Mouse (Mus musculus) midbrain, embryonic 15.5 days (tissue): ENCODE data around the gene Fgd3. TPM values are rescaled to one million over a fixed set of nuclear protein-coding genes. Genes with fewer than 3 reads are reported as not detected.

Experiments used
- ATAC-seq: fragments of 200-750 bp; cut with Nextera tagmentation; replicated peaks from 2 replicates; pipeline ENCODE4 v1.8.0; 2017; ENCODE audit warnings: moderate TSS enrichment
- H3K27ac ChIP-seq: fragments of 300-500 bp; sonication (generic); 2 replicates; pipeline ENCODE4 v1.5.1; 2015; ENCODE audit warnings: mild to moderate bottlenecking, inconsistent platforms
- H3K27me3 ChIP-seq: fragments of 300-500 bp; sonication (generic); replicated peaks from 2 replicates; pipeline ENCODE4 v1.6.1; 2015; ENCODE audit warnings: inconsistent platforms
- H3K36me3 ChIP-seq: fragments of 300-500 bp; sonication (generic); replicated peaks from 2 replicates; pipeline ENCODE4 v1.6.1; 2015; ENCODE audit warnings: inconsistent platforms
- H3K4me1 ChIP-seq: fragments of 300-500 bp; sonication (generic); 2 replicates; pipeline ENCODE4 v1.6.1; 2015; ENCODE audit warnings: inconsistent platforms
- H3K4me2 ChIP-seq: fragments of 300-500 bp; sonication (generic); 2 replicates; pipeline ENCODE4 v1.6.1; 2015; ENCODE audit warnings: inconsistent platforms, mild to moderate bottlenecking, moderate library complexity
- H3K4me3 ChIP-seq: fragments of 300-500 bp; sonication (generic); 2 replicates; pipeline ENCODE4 v1.5.1; 2015; ENCODE audit warnings: mild to moderate bottlenecking, inconsistent platforms
- H3K9ac ChIP-seq: fragments of 300-500 bp; sonication (generic); 2 replicates; pipeline ENCODE4 v1.6.1; 2015; ENCODE audit warnings: mild to moderate bottlenecking, inconsistent platforms
- H3K9me3 ChIP-seq: fragments of 300-500 bp; sonication (generic); 2 replicates; pipeline ENCODE4 v1.6.1; 2016; ENCODE audit warnings: inconsistent platforms
- WGBS: fragments of 180-500 bp; shearing (Covaris S2); methylation state at CpG from one replicate; pipeline ENCODE4 v1.1.7; 2015; ENCODE audit warnings: mixed read lengths; 5-methylcytosine and 5-hydroxymethylcytosine counted together
- polyA plus RNA-seq: library from polyadenylated mRNA; unstranded; fragments of >200 nt; fragmentation: Nextera tagmentation; extraction: Ambion mirVana; gene quantifications from 2 replicates; pipeline ENCODE4 v1.2.1, GENCODE M21; 2015

Gene Fgd3
- polyA plus RNA-seq, 1 experiment from 2014 or later: 3.1 TPM

GRCm38 (mm10) chr13:49237617-49238016, 82.5 kb downstream of the Fgd3 start:
- Histone ChIP-seq H3K27ac (no peak overlapping the region), H3K4me1 (no peaks in the 10 kb centered on the region), H3K36me3 (no peaks in the 10 kb centered on the region), H3K9me3 (no peaks in the 10 kb centered on the region), H3K27me3 (no peaks in the 10 kb centered on the region), H3K4me3 (no peak overlapping the region), H3K4me2 (no peak overlapping the region), H3K9ac (no peak overlapping the region)
- ATAC-seq: no peak
- 90% methylated on average over 8 of the region's 8 CpGs for WGBS

GRCm38 (mm10) chr13:49234711-49235110, 85.4 kb downstream of the Fgd3 start:
- H3K4me3 ChIP-seq: no peak overlapping the region
- H3K27me3 ChIP-seq: no peaks in the 10 kb centered on the region
- H3K9ac ChIP-seq: no peak overlapping the region
- no peak overlapping the region for H3K4me2 ChIP-seq
- H3K4me1 ChIP-seq: no peaks in the 10 kb centered on the region
- 94% methylated on average over 4 of the region's 4 CpGs for WGBS
- H3K36me3 ChIP-seq: no peaks in the 10 kb centered on the region
- no peak for ATAC-seq
- H3K27ac ChIP-seq: no peak overlapping the region
- H3K9me3 ChIP-seq: no peaks in the 10 kb centered on the region

GRCm38 (mm10) chr13:49233792-49234572, 86.1 kb downstream of the Fgd3 start:
- H3K4me2 ChIP-seq: no peak overlapping the region
- WGBS: 80% methylated on average over 8 of the region's 8 CpGs
- H3K27ac ChIP-seq: no peak overlapping the region
- no peak overlapping the region for H3K9ac ChIP-seq
- H3K9me3 ChIP-seq: no peaks in the 10 kb centered on the region
- H3K4me3 ChIP-seq: no peak overlapping the region
- H3K4me1 ChIP-seq: no peaks in the 10 kb centered on the region
- ATAC-seq: no peak
- H3K27me3 ChIP-seq: no peaks in the 10 kb centered on the region
- no peaks in the 10 kb centered on the region for H3K36me3 ChIP-seq

- Histone ChIP-seq H3K4me2 (no peak overlapping the region), H3K4me1 (no peaks in the 10 kb centered on the region), H3K9ac (no peak overlapping the region), H3K27me3 (peaks cover 7% of the 10 kb centered on the region; the same call in 1 of the 2 replicates), H3K36me3 (no peaks in the 10 kb centered on the region), H3K27ac (no peak overlapping the region), H3K4me3 (no peak overlapping the region), H3K9me3 (no peaks in the 10 kb centered on the region)
- WGBS: 26% methylated on average over 4 of the region's 4 CpGs
- no peak for ATAC-seq
Measured at GRCm38 (mm10) chr13:49225633-49226032, 94.5 kb downstream of the Fgd3 start.

GRCm38 (mm10) chr13:49225159-49225558, 95.0 kb downstream of the Fgd3 start:
- peaks cover 7% of the 10 kb centered on the region; the same call in 1 of the 2 replicates for H3K27me3 ChIP-seq
- no peaks in the 10 kb centered on the region for H3K4me1 ChIP-seq
- H3K36me3 ChIP-seq: no peaks in the 10 kb centered on the region
- H3K27ac ChIP-seq: no peak overlapping the region
- WGBS: 68% methylated on average over 3 of the region's 3 CpGs
- no peak overlapping the region for H3K9ac ChIP-seq
- no peaks in the 10 kb centered on the region for H3K9me3 ChIP-seq
- no peak overlapping the region for H3K4me2 ChIP-seq
- no peak overlapping the region for H3K4me3 ChIP-seq
- ATAC-seq: no peak

- peaks cover 7% of the 10 kb centered on the region; the same call in 1 of the 2 replicates for H3K27me3 ChIP-seq
Measured at GRCm38 (mm10) chr13:49224729-49225128, 95.4 kb downstream of the Fgd3 start.

GRCm38 (mm10) chr13:49224314-49224713, 95.8 kb downstream of the Fgd3 start:
- no peak overlapping the region for H3K9ac ChIP-seq
- H3K27me3 ChIP-seq: peaks cover 7% of the 10 kb centered on the region; the same call in 1 of the 2 replicates
- H3K4me2 ChIP-seq: no peak overlapping the region
- no peak overlapping the region for H3K4me3 ChIP-seq
- no peaks in the 10 kb centered on the region for H3K4me1 ChIP-seq
- WGBS: 18% methylated on average over 10 of the region's 10 CpGs
- no peaks in the 10 kb centered on the region for H3K36me3 ChIP-seq
- no peaks in the 10 kb centered on the region for H3K9me3 ChIP-seq
- ATAC-seq: no peak
- no peak overlapping the region for H3K27ac ChIP-seq

More at GRCm38 (mm10) chr13:49224729-49225128, 95.4 kb downstream of the Fgd3 start:
- no peak for ATAC-seq
- 19% methylated on average over 6 of the region's 6 CpGs for WGBS
- Histone ChIP-seq H3K4me1 (no peaks in the 10 kb centered on the region), H3K9me3 (no peaks in the 10 kb centered on the region), H3K36me3 (no peaks in the 10 kb centered on the region), H3K4me2 (no peak overlapping the region), H3K27ac (no peak overlapping the region), H3K9ac (no peak overlapping the region), H3K4me3 (no peak overlapping the region)

GRCm38 (mm10) chr13:49220912-49221311, 99.2 kb downstream of the Fgd3 start:
- no peak overlapping the region for H3K27ac ChIP-seq
- no peaks in the 10 kb centered on the region for H3K9me3 ChIP-seq
- H3K4me1 ChIP-seq: peaks cover 4% of the 10 kb centered on the region; the same call in 1 of the 2 replicates
- H3K4me2 ChIP-seq: no peak overlapping the region
- H3K9ac ChIP-seq: no peak overlapping the region
- WGBS: 27% methylated on average over 5 of the region's 5 CpGs
- no peak overlapping the region for H3K4me3 ChIP-seq
- no peaks in the 10 kb centered on the region for H3K36me3 ChIP-seq
- no peak for ATAC-seq
- H3K27me3 ChIP-seq: peaks cover 19% of the 10 kb centered on the region

- WGBS: 85% methylated on average over 4 of the region's 4 CpGs
- no peaks in the 10 kb centered on the region for H3K9me3 ChIP-seq
- no peak overlapping the region for H3K4me3 ChIP-seq
- H3K27me3 ChIP-seq: peaks cover 14% of the 10 kb centered on the region
- H3K36me3 ChIP-seq: no peaks in the 10 kb centered on the region
- H3K4me1 ChIP-seq: peaks cover 14% of the 10 kb centered on the region
- no peak overlapping the region for H3K9ac ChIP-seq
- no peak for ATAC-seq
- H3K4me2 ChIP-seq: no peak overlapping the region
- no peak overlapping the region for H3K27ac ChIP-seq
Measured at GRCm38 (mm10) chr13:49219367-49219766, 100.7 kb downstream of the Fgd3 start.

GRCm38 (mm10) chr13:49218651-49219050, 101.5 kb downstream of the Fgd3 start:
- Histone ChIP-seq H3K4me2 (no peak overlapping the region), H3K36me3 (no peaks in the 10 kb centered on the region), H3K4me1 (peaks cover 20% of the 10 kb centered on the region), H3K9ac (no peak overlapping the region), H3K27me3 (peaks cover 12% of the 10 kb centered on the region), H3K4me3 (no peak overlapping the region), H3K27ac (no peak overlapping the region), H3K9me3 (no peaks in the 10 kb centered on the region)
- ATAC-seq: no peak
- WGBS: 29% methylated on average over 3 of the region's 3 CpGs

GRCm38 (mm10) chr13:49216808-49217561, 103.1 kb downstream of the Fgd3 start:
- no peak for ATAC-seq
- H3K4me3 ChIP-seq: no peak overlapping the region
- H3K9ac ChIP-seq: no peak overlapping the region
- H3K27ac ChIP-seq: no peak overlapping the region
- peak overlapping the region; percentile 78; the same call in 1 of the 2 replicates for H3K4me2 ChIP-seq
- H3K27me3 ChIP-seq: peaks cover 12% of the 10 kb centered on the region
- H3K4me1 ChIP-seq: peaks cover 30% of the 10 kb centered on the region
- 56% methylated on average over 9 of the region's 9 CpGs for WGBS
- H3K9me3 ChIP-seq: no peaks in the 10 kb centered on the region
- H3K36me3 ChIP-seq: no peaks in the 10 kb centered on the region

GRCm38 (mm10) chr13:49216220-49216552, 103.9 kb downstream of the Fgd3 start:
- Histone ChIP-seq H3K4me1 (peaks cover 38% of the 10 kb centered on the region), H3K4me3 (peak overlapping the region; percentile 55), H3K9me3 (no peaks in the 10 kb centered on the region), H3K36me3 (no peaks in the 10 kb centered on the region), H3K27ac (no peak overlapping the region), H3K9ac (peak overlapping the region; percentile 59), H3K27me3 (peaks cover 12% of the 10 kb centered on the region), H3K4me2 (peak overlapping the region; percentile 78)
- no peak for ATAC-seq
- 4% methylated on average over 17 of the region's 17 CpGs for WGBS
